Mouse (Mus musculus) CH12.LX (cell line): ENCODE results near the gene Aip.

ENCODE experiments used
- CTCF ChIP-seq, 2 experiments: IDR thresholded peaks in 1 of 2; conservative IDR thresholded peaks in 1 of 2; 2 replicates each; pipeline ENCODE4 v1.5.1; 2011 to 2012; ENCODE audit warnings: low read depth in 2 of 2, low read length in 2 of 2, improper control_type of control experiment in 1 of 2, inconsistent platforms in 1 of 2, mild to moderate bottlenecking in 1 of 2, moderate library complexity in 1 of 2
- NRF1 ChIP-seq: IDR thresholded peaks from 2 replicates; pipeline ENCODE4 v1.6.1; 2014; ENCODE audit warnings: low read depth, mild to moderate bottlenecking, inconsistent platforms, low read length, improper control_type of control experiment, moderate library complexity
- RCOR1 ChIP-seq: conservative IDR thresholded peaks from 2 replicates; pipeline ENCODE4 v1.6.1; 2012; ENCODE audit warnings: low read depth, mild to moderate bottlenecking, inconsistent platforms, low read length, improper control_type of control experiment
- USF1 ChIP-seq: IDR thresholded peaks from 2 replicates; pipeline ENCODE4 v1.6.1; 2014; ENCODE audit warnings: low read depth, mild to moderate bottlenecking, inconsistent platforms, low read length, improper control_type of control experiment

DNA sequence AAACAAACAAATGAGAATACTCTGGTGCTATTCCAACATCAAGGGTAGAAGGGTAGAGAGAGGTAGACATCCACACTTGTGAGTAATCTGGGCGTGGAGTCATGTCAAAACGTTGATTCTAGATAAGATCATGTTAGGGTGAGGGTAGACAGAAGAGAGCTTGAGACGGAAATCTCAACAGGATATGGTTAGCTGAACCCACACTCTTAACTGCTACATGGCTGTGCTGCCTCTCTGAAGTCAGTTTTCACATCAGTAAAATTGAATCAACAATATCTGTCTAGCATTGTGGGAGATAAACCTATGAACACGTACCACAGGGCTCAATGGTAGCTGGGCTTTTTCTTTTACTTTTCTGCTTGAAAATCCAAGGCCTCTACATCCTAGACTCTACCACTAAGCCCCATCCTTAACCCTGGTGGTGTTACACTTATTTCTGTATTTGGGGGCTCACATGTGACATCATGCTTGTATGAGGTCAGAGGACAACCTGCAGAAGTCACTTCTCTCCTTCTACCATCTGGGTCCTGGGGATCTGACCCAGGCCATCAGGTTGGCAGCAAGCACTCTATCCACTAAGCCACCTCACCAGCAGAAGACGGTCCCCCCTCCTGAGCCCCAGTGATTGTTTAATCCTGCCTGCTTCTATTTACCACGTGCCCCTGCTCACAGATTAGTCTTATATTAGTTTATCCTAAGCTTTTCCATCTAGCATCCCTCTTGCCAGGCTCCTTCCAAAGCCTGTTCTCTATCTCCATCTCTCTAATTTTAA, 5.8 kb downstream of the Aip start:
- TF ChIP-seq CTCF (conservative IDR thresholded peaks at IDR 0.05 in 1 of 2, IDR thresholded peaks at IDR 0.05 in 1 of 2; ENCODE audit: low read depth in 2 of 2, low read length in 2 of 2) (no peak), RCOR1 (no peak), USF1 (no peak), NRF1 (no peak)
